Mouse (Mus musculus): ENCODE data around the gene Prkcg. TPM values are rescaled to one million over a fixed set of nuclear protein-coding genes. Genes with fewer than 3 reads are reported as not detected.

Gene Prkcg
- total and polyA plus RNA-seq, 3 experiments = 0.15 to 3.0 (median 0.17) TPM

DNA sequence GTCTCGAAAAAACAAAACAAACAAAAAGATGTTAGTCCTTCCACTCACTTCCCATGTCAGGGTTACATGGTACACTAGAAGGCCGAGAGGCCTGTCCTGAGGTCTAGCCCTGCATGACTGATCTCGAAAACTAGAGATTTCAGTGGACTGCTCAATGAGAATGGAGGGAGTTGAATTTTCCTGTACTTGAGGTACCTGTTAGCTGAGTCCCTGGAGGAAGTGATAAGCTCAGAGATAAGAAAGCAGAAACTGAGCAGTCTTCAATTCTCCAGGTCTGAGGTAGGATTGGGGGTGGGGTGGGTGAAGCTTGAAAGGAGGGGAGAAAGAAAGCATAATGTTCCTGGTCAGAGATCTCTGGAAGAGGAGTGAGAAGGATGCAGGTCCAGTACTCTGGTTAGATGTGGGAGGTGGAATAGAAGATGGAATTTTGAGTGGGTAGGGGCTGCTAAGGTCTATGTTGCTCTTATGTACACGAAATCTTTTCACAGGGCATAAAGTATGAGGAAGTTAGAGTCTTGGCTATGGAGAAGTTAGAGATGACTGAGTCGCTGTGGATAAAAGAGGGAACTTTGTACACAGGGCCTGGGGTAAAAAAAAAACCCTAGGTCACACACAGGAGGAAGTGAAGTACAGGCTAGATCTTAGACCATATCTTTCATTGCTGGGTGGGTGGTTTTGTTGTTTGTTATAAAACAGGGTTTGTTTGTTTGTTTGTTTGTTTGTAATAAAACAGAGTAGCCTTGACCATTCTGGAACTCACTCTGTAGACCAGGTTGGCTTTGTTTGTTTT, 6.5 kb downstream of the Prkcg start:
- dilution Hi-C loops (cut with MboI; ENCODE audit: extremely low pct_ligation_motif_present, extremely low pct_unique_long_range_greater_than_20kb, low sequenced_read_pairs) = no loop called here
- H3K36me3 ChIP-seq (replicated peaks in 1 of 2; ENCODE audit: control insufficient read depth in 1 of 2, insufficient read depth in 1 of 2, low read length in 1 of 2) = peaks cover 11 to 40% of the 10 kb centered on the region in 2 experiments
- H3K4me2 ChIP-seq (ENCODE audit: insufficient read depth, low read depth, poor library complexity, severe bottlenecking) = no peak overlapping the region
- no peaks in the 10 kb centered on the region for H3K79me2 ChIP-seq (replicated peaks; ENCODE audit: control insufficient read depth, extremely low read depth, insufficient read depth, poor library complexity, severe bottlenecking)
- H3K27ac ChIP-seq (ENCODE audit: insufficient read depth, low read depth) = no peak overlapping the region
- no peaks in the 10 kb centered on the region for H3K27me3 ChIP-seq (replicated peaks)
- H3K4me1 ChIP-seq (ENCODE audit: control insufficient read depth in 1 of 2, insufficient read depth in 2 of 2) = peaks cover 4 to 61% of the 10 kb centered on the region in 2 experiments
- DNase-seq (ENCODE audit: extremely low read depth) = peak; percentile 34
- H3K9me3 ChIP-seq (replicated peaks; ENCODE audit: low read length) = no peaks in the 10 kb centered on the region
- in situ Hi-C loops (cut with MboI; ENCODE audit: low pct_ligation_motif_present, low pct_unique_long_range_greater_than_20kb, low sequenced_read_pairs) = no loop called here
- no peak overlapping the region for H3K9ac ChIP-seq (ENCODE audit: insufficient read depth, low read depth)
- no peak overlapping the region for H3K4me3 ChIP-seq (replicated peaks in 1 of 3; ENCODE audit: low read depth in 2 of 3, low read length in 2 of 3, poor library complexity in 1 of 3)
- TF ChIP-seq KAT2A (IDR thresholded peaks at IDR 0.05; ENCODE audit: insufficient replicate concordance, low read length) (no peak), ZNF384 (IDR thresholded peaks at IDR 0.05; ENCODE audit: low read depth, low read length) (peak; percentile 62; the same call in 1 of the 2 replicates)

DNA sequence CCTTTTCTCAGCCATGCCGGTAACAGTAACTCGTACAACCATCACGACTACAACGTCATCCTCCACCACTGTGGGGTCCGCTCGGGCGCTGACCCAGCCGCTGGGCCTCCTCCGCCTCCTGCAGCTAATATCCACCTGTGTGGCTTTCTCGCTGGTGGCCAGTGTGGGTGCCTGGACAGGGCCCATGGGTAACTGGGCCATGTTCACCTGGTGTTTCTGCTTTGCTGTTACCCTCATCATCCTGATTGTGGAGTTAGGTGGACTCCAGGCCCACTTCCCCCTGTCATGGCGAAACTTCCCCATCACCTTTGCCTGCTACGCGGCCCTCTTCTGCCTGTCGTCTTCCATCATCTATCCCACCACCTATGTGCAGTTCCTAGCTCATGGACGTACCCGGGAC, 7.7 kb downstream of the Prkcg start:
- Histone ChIP-seq H3K27ac (ENCODE audit: insufficient read depth, low read depth) (no peak overlapping the region), H3K27me3 (replicated peaks) (no peaks in the 10 kb centered on the region), H3K9me3 (replicated peaks; ENCODE audit: low read length) (no peaks in the 10 kb centered on the region), H3K4me3 (replicated peaks in 1 of 3; ENCODE audit: low read depth in 2 of 3, low read length in 2 of 3, poor library complexity in 1 of 3) (no peak overlapping the region), H3K9ac (ENCODE audit: insufficient read depth, low read depth) (no peak overlapping the region), H3K79me2 (replicated peaks; ENCODE audit: control insufficient read depth, extremely low read depth, insufficient read depth, poor library complexity, severe bottlenecking) (no peaks in the 10 kb centered on the region), H3K36me3 (replicated peaks in 1 of 2; ENCODE audit: control insufficient read depth in 1 of 2, insufficient read depth in 1 of 2, low read length in 1 of 2) (peaks cover 11 to 43% of the 10 kb centered on the region in 2 experiments), H3K4me1 (ENCODE audit: control insufficient read depth in 1 of 2, insufficient read depth in 2 of 2) (peaks cover 0 to 49% of the 10 kb centered on the region in 2 experiments; a peak in 2 of 4 replicates), H3K4me2 (ENCODE audit: insufficient read depth, low read depth, poor library complexity, severe bottlenecking) (no peak overlapping the region)
- no peak for DNase-seq (ENCODE audit: extremely low read depth)
- dilution Hi-C loops (cut with MboI; ENCODE audit: extremely low pct_ligation_motif_present, extremely low pct_unique_long_range_greater_than_20kb, low sequenced_read_pairs) = no loop called here
- in situ Hi-C loops (cut with MboI; ENCODE audit: low pct_ligation_motif_present, low pct_unique_long_range_greater_than_20kb, low sequenced_read_pairs) = no loop called here
- no peak for TF ChIP-seq JUN (IDR thresholded peaks at IDR 0.05; ENCODE audit: insufficient read depth, low read depth, low read length)
- TF ChIP-seq BHLHE40 (IDR thresholded peaks at IDR 0.05; ENCODE audit: low read depth, low read length) = no peak
- TF ChIP-seq KAT2A (IDR thresholded peaks at IDR 0.05; ENCODE audit: insufficient replicate concordance, low read length) = no peak
- no peak for TF ChIP-seq CHD2 (IDR thresholded peaks at IDR 0.05; ENCODE audit: low read length)
- TF ChIP-seq EP300 (IDR thresholded peaks at IDR 0.05; ENCODE audit: low read length) = no peak
- no peak for TF ChIP-seq ZMIZ1 (IDR thresholded peaks at IDR 0.05; ENCODE audit: low read depth, low read length)

DNA sequence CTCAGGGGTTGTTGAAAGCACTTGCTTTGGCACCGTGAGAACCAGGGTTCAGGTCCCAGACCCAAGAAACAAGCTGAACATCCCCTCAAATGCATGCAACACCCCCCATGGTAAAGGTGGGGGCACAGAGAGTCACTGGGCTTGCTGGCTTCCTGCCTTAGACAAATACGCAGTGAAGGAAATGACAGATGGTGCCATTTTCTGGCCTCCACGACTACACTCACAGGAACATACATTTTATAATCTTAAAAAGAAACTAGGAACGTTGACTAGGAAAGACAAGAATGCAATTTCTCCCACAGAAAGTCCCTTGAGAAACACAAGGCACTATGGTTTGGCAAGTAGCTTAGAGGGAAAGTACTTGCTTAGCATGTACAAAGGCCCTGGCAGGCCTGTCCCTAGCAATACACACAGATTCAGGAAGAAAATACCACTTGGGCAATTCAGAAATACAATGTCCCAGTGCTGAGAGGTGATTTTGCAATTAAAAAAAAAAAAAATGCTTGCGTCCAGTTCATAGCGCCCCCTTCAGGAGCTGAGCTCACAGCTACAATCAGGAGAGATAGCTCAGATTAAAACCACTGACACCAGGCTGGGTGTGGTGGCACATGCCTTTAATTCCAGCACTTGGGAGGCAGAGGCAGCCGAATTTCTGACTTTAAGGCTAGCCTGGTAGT, 11.1 kb downstream of the Prkcg start:
- in situ Hi-C loops (cut with MboI; ENCODE audit: low pct_ligation_motif_present, low pct_unique_long_range_greater_than_20kb, low sequenced_read_pairs) = no loop called here
- no peaks in the 10 kb centered on the region for H3K9me3 ChIP-seq (replicated peaks; ENCODE audit: low read length)
- DNase-seq (ENCODE audit: extremely low read depth) = peak; percentile 38
- H3K9ac ChIP-seq (ENCODE audit: insufficient read depth, low read depth) = no peak overlapping the region
- dilution Hi-C loops (cut with MboI; ENCODE audit: extremely low pct_ligation_motif_present, extremely low pct_unique_long_range_greater_than_20kb, low sequenced_read_pairs) = no loop called here
- peaks cover 11 to 46% of the 10 kb centered on the region in 2 experiments for H3K36me3 ChIP-seq (replicated peaks in 1 of 2; ENCODE audit: control insufficient read depth in 1 of 2, insufficient read depth in 1 of 2, low read length in 1 of 2)
- TF ChIP-seq BHLHE40 (IDR thresholded peaks at IDR 0.05; ENCODE audit: low read depth, low read length) (no peak), RAD21 (IDR thresholded peaks at IDR 0.05; ENCODE audit: low read depth, low read length) (peak; percentile 36), CTCF (conservative IDR thresholded peaks at IDR 0.05 in 1 of 2, IDR thresholded peaks at IDR 0.05 in 1 of 2; ENCODE audit: low read depth in 2 of 2, low read length in 2 of 2) (peak; percentile 18 to 60; a peak in 2 of 4 replicates), CHD1 (IDR thresholded peaks at IDR 0.05; ENCODE audit: low read depth, low read length) (no peak), SMC3 (IDR thresholded peaks at IDR 0.05; ENCODE audit: low read depth, low read length) (peak; percentile 24), ZNF384 (IDR thresholded peaks at IDR 0.05; ENCODE audit: low read depth, low read length) (peak; percentile 92)
- H3K27me3 ChIP-seq (replicated peaks) = peaks cover 2% of the 10 kb centered on the region
- peaks cover 6 to 51% of the 10 kb centered on the region in 2 experiments for H3K4me1 ChIP-seq (ENCODE audit: control insufficient read depth in 1 of 2, insufficient read depth in 2 of 2)
- H3K79me2 ChIP-seq (replicated peaks; ENCODE audit: control insufficient read depth, extremely low read depth, insufficient read depth, poor library complexity, severe bottlenecking) = no peaks in the 10 kb centered on the region
- no peak overlapping the region for H3K4me3 ChIP-seq (replicated peaks in 1 of 3; ENCODE audit: low read depth in 2 of 3, low read length in 2 of 3, poor library complexity in 1 of 3)
- H3K27ac ChIP-seq (ENCODE audit: insufficient read depth, low read depth) = no peak overlapping the region
- no peak overlapping the region for H3K4me2 ChIP-seq (ENCODE audit: insufficient read depth, low read depth, poor library complexity, severe bottlenecking)
